Mouse (Mus musculus): ENCODE data around the gene Col6a1.

DNA sequence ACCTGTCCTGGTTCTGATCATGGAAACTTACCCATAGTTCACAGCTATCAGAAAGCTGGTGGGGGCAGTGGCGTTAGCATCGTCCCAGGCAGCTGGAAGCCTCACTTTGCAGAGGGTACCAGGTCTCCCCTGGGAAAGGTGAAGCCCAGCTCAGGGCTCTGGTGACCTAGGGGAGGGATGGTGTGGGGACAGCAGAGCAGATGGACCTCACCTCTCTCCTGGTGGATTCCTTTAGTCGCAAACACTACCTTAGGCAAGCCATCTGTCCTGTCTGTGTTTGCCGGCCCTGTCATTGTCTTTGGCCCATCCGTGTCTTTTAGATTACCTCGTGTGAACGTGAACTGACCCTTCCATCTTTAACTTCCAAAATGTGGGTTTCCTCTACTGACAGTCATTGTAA is 42.5 kb downstream of the Col6a1 start:
- TF ChIP-seq CTCF (IDR thresholded peaks at IDR 0.05; ENCODE audit: insufficient read depth, low read depth, low read length) (no peak), POLR2A (IDR thresholded peaks at IDR 0.05; ENCODE audit: insufficient read depth, low read depth, low read length) (no peak)
